19 mouse cellular contexts compared by ENCODE assay signal in the genomic region with DNA sequence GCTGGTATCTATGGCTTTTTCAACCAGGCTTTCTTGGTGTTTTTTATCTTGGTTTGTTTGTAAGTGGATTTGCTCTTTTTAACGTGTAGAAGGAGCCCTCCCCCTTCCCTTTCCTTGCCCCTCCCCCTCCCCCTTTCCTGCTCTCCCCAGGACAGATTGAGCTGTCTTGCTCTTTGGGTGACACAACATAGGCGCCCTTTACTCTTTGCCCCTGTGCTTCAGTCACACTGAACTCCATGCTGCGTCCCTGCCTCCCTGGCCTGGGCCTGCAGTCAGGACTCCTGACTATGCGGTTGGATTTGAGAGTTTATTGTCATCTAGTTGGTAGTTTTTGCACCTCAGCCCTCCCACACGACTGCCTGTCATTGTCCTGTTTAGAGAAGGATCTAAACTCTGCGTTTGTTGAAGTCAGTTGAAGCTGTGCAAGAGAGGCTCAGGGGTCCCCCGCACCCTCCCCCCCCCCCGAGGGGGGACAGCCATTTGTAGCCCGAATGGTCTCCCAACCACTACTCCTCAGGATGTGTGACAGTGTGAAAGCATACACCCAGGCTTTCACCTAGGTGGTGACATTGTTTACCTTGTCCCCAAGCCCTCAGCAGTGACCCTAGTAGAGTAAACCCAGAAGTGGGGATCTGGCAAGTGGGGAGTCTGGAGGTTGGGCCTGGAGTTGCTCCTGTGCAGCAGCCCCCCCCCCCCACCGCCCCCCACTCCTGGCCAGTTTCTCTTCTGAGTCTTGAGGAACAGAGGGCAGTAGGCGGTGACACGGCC.
DNase-seq lines count a peak whose midpoint lies in the region; ATAC-seq and TF ChIP-seq lines count a peak whose summit lies in the region.
"Had no signal": no experiment of that assay in that cellular context is flagged by ENCODE, and none has a peak within 500 bp of the region (broad histone marks: within the 10 kb centered on the region; RNA-seq: fewer than 3 reads in every experiment).

No protein-coding gene starts in this region.

- no peaks in the 10 kb centered on the region for H3K9me3 ChIP-seq in kidney, embryonic 14.5 days (ENCODE audit: control insufficient read depth, low read length)
- no peaks in the 10 kb centered on the region for H3K9me3 ChIP-seq in intestine, postnatal 0 days (ENCODE audit: control insufficient read depth)
- no peaks in the 10 kb centered on the region for H3K9me3 ChIP-seq in liver, embryonic 14.5 days (ENCODE audit: control insufficient read depth, low read length)
- H3K9me3 ChIP-seq: forebrain, embryonic 15.5 days; neural tube, embryonic 12.5 days had no signal

- peak overlapping the region; percentile 52; the same call in 1 of the 2 replicates for H3K27ac ChIP-seq in kidney, adult 2 months (ENCODE audit: insufficient read depth, low read depth, low read length)
- no peak overlapping the region for H3K27ac ChIP-seq in kidney, embryonic 14.5 days (ENCODE audit: low read depth, low read length)
- no peak overlapping the region for H3K27ac ChIP-seq in intestine, postnatal 0 days (ENCODE audit: low read depth, low read length)
- H3K27ac ChIP-seq in liver, embryonic 14.5 days: no peak overlapping the region
- H3K27ac ChIP-seq: forebrain, embryonic 15.5 days; hindbrain, postnatal 0 days; neural tube, embryonic 12.5 days had no signal

- no peaks in the 10 kb centered on the region for H3K36me3 ChIP-seq in kidney, adult 2 months (ENCODE audit: control insufficient read depth, insufficient read depth, low read length)
- no peaks in the 10 kb centered on the region; the same call in 1 of the 2 replicates for H3K36me3 ChIP-seq in kidney, embryonic 14.5 days (ENCODE audit: control insufficient read depth, insufficient read depth, low read length)
- no peaks in the 10 kb centered on the region for H3K36me3 ChIP-seq in intestine, postnatal 0 days (ENCODE audit: control insufficient read depth, insufficient read depth)
- no peaks in the 10 kb centered on the region for H3K36me3 ChIP-seq in liver, embryonic 14.5 days (replicated peaks; ENCODE audit: control insufficient read depth, insufficient read depth, low read depth)
- H3K36me3 ChIP-seq: forebrain, embryonic 15.5 days; G1E had no signal

- H3K4me3 ChIP-seq in kidney, adult 2 months (ENCODE audit: insufficient read depth, low read depth, low read length): no peak overlapping the region
- H3K4me3 ChIP-seq in kidney, embryonic 14.5 days (ENCODE audit: low read length): no peak overlapping the region
- no peak overlapping the region for H3K4me3 ChIP-seq in intestine, postnatal 0 days (ENCODE audit: low read depth, low read length)
- no peak overlapping the region for H3K4me3 ChIP-seq in liver, embryonic 14.5 days (ENCODE audit: insufficient read depth in 1 of 2, low read depth in 2 of 2, low read length in 2 of 2)
- H3K4me3 ChIP-seq: forebrain, embryonic 15.5 days; neural tube, embryonic 12.5 days had no signal

- no peak overlapping the region for H3K4me2 ChIP-seq in kidney, embryonic 14.5 days (replicated peaks; ENCODE audit: low read depth, low read length)
- no peak overlapping the region for H3K4me2 ChIP-seq in intestine, postnatal 0 days (replicated peaks; ENCODE audit: low read depth)
- no peak overlapping the region for H3K4me2 ChIP-seq in liver, embryonic 14.5 days (ENCODE audit: low read depth)
- H3K4me2 ChIP-seq: forebrain, embryonic 15.5 days; neural tube, embryonic 12.5 days had no signal

- ATAC-seq in kidney, embryonic 14.5 days (ENCODE audit: low FRiP score, low TSS enrichment): no peak
- ATAC-seq in intestine, postnatal 0 days: peak; percentile 75
- ATAC-seq in liver, embryonic 14.5 days (ENCODE audit: insufficient read depth): peak; percentile 26; the same call in 1 of the 2 replicates
- no peak for ATAC-seq in CD4-positive, CD25-positive, alpha-beta regulatory T cell, adult 4 months
- ATAC-seq: hindbrain, postnatal 0 days had no signal

- no peak overlapping the region for H3K9ac ChIP-seq in kidney, embryonic 14.5 days (ENCODE audit: low read depth, low read length)
- H3K9ac ChIP-seq in intestine, postnatal 0 days (ENCODE audit: low read depth, low read length): no peak overlapping the region
- no peak overlapping the region for H3K9ac ChIP-seq in liver, embryonic 14.5 days (replicated peaks)
- H3K9ac ChIP-seq: forebrain, embryonic 15.5 days; neural tube, embryonic 12.5 days had no signal

- no peak for TF ChIP-seq CTCF in kidney, adult 2 months (conservative IDR thresholded peaks at IDR 0.05; ENCODE audit: insufficient read depth, insufficient read length, low read depth, low read length)
- no peak for TF ChIP-seq CTCF in intestine, postnatal 0 days (IDR thresholded peaks at IDR 0.05; ENCODE audit: low read depth)
- no peak for TF ChIP-seq CTCF in liver, embryonic 14.5 days (IDR thresholded peaks at IDR 0.05; ENCODE audit: low read depth)

- H3K4me1 ChIP-seq in kidney, adult 2 months (ENCODE audit: control insufficient read depth, insufficient read depth, low read length): peaks cover 3% of the 10 kb centered on the region; the same call in 1 of the 2 replicates
- H3K4me1 ChIP-seq in kidney, embryonic 14.5 days (ENCODE audit: control insufficient read depth, insufficient read depth, low read length): 0 out of 2 replicates have a peak, but pooled peaks cover 6% of the 10 kb centered on the region
- no peaks in the 10 kb centered on the region for H3K4me1 ChIP-seq in intestine, postnatal 0 days (replicated peaks; ENCODE audit: control insufficient read depth, insufficient read depth, low read length)
- no peaks in the 10 kb centered on the region for H3K4me1 ChIP-seq in liver, embryonic 14.5 days (replicated peaks; ENCODE audit: control insufficient read depth in 2 of 2, insufficient read depth in 2 of 2, low read length in 1 of 2)
- H3K4me1 ChIP-seq: forebrain, embryonic 15.5 days; neural tube, embryonic 12.5 days had no signal

- 34% methylated on average over 12 of the region's 12 CpGs for WGBS in kidney, adult 2 months
- WGBS in kidney, embryonic 14.5 days: 33% methylated on average over 11 of the region's 12 CpGs
- WGBS in intestine, postnatal 0 days: 28% methylated on average over 12 of the region's 12 CpGs
- 43% methylated on average over 12 of the region's 12 CpGs for WGBS in liver, embryonic 14.5 days (ENCODE audit: insufficient replicate concordance)

- peak; percentile 61 for DNase-seq in kidney, adult 2 months
- DNase-seq in 3134 (ENCODE audit: extremely low read depth, insufficient read length, low spot score): peak; percentile 21
- no peak for DNase-seq in liver, embryonic 14.5 days (ENCODE audit: low read depth in 3 of 3, low spot score in 3 of 3)
- no peak for DNase-seq in cerebellum, postnatal 10 days
- DNase-seq in frontal cortex, adult 2 months (ENCODE audit: extremely low spot score in 1 of 2, low spot score in 1 of 2): no peak
- DNase-seq: cerebellum, adult 9-11 months; embryo, embryonic 11 days; heart, postnatal 4 days; left cerebral cortex, postnatal 4 days; lung, postnatal 14 days; right cerebral cortex, postnatal 14 days; thymus, postnatal 25 days had no signal

- TF ChIP-seq EP300 in liver, embryonic 14.5 days (IDR thresholded peaks at IDR 0.05; ENCODE audit: low read depth): no peak

- TF ChIP-seq POLR2A in kidney, adult 2 months (IDR thresholded peaks at IDR 0.05; ENCODE audit: low read depth, low read length): no peak

- H3K27me3 ChIP-seq in kidney, adult 2 months (replicated peaks; ENCODE audit: control insufficient read depth, insufficient read depth, low read length): no peaks in the 10 kb centered on the region
- H3K27me3 ChIP-seq in kidney, embryonic 14.5 days (ENCODE audit: control insufficient read depth, insufficient read depth, low read length): no peaks in the 10 kb centered on the region
- no peaks in the 10 kb centered on the region for H3K27me3 ChIP-seq in intestine, postnatal 0 days (replicated peaks; ENCODE audit: control insufficient read depth, insufficient read depth, low read length)
- H3K27me3 ChIP-seq in liver, embryonic 14.5 days (ENCODE audit: control insufficient read depth, insufficient read depth, low read length): no peaks in the 10 kb centered on the region
- H3K27me3 ChIP-seq: forebrain, embryonic 15.5 days; neural tube, embryonic 12.5 days had no signal

Comparison
In these comparisons a context has a peak if more than half of its experiments do, and no peak if none do; other contexts are left out.
1. DNase-seq: peak in kidney, adult 2 months (single experiment) and 3134 (single experiment); none in liver, embryonic 14.5 days (0 of 3), cerebellum, postnatal 10 days (0 of 2) and frontal cortex, adult 2 months (0 of 2).
2. ATAC-seq: peak in intestine, postnatal 0 days (single experiment) and liver, embryonic 14.5 days (single experiment); none in kidney, embryonic 14.5 days (single experiment) and CD4-positive, CD25-positive, alpha-beta regulatory T cell, adult 4 months (single experiment).